Mouse (Mus musculus) intestine, postnatal 0 days (tissue): ENCODE results near the gene Fam234a. TPM values are rescaled to one million over a fixed set of nuclear protein-coding genes. Genes with fewer than 3 reads are reported as not detected.
"Not testable (repeated sequence)": the region's sequence is repeated elsewhere in the genome, so short reads cannot be mapped to it uniquely, and the experiment has no call there.

ENCODE experiments used
- ATAC-seq: fragments of 200-750 bp; cut with Nextera tagmentation; 2 replicates; pipeline ENCODE4 v1.8.0; 2017; ENCODE audit warnings: mild to moderate bottlenecking, moderate TSS enrichment, moderate library complexity
- H3K27ac ChIP-seq: fragments of 300-500 bp; sonication (generic); 2 replicates; pipeline ENCODE4 v1.5.1; 2014; ENCODE audit warnings: mild to moderate bottlenecking, low read depth, low read length, moderate library complexity
- H3K27me3 ChIP-seq: fragments of 300-500 bp; sonication (generic); replicated peaks from 2 replicates; pipeline ENCODE4 v1.6.1; 2014; ENCODE audit warnings: low read length, mixed read lengths; ENCODE audit not compliant: control insufficient read depth, insufficient read depth
- H3K36me3 ChIP-seq: fragments of 300-500 bp; sonication (generic); 2 replicates; pipeline ENCODE4 v1.6.1; 2014; ENCODE audit warnings: mild to moderate bottlenecking, moderate library complexity; ENCODE audit not compliant: control insufficient read depth, insufficient read depth
- H3K4me1 ChIP-seq: fragments of 300-500 bp; sonication (generic); replicated peaks from 2 replicates; pipeline ENCODE4 v1.6.1; 2014; ENCODE audit warnings: antibody characterized with exemption, low read length, mixed read lengths; ENCODE audit not compliant: control insufficient read depth, insufficient read depth
- H3K4me2 ChIP-seq: fragments of 300-500 bp; sonication (generic); replicated peaks from 2 replicates; pipeline ENCODE4 v1.6.1; 2014; ENCODE audit warnings: low read depth, mild to moderate bottlenecking, moderate library complexity
- H3K4me3 ChIP-seq: fragments of 300-500 bp; sonication (generic); 2 replicates; pipeline ENCODE4 v1.5.1; 2014; ENCODE audit warnings: low read depth, low read length
- H3K9ac ChIP-seq: fragments of 300-500 bp; sonication (generic); 2 replicates; pipeline ENCODE4 v1.6.1; 2014; ENCODE audit warnings: mild to moderate bottlenecking, low read depth, low read length
- H3K9me3 ChIP-seq: fragments of 300-500 bp; sonication (generic); 2 replicates; pipeline ENCODE4 v1.6.1; 2016; ENCODE audit warnings: mixed run types; ENCODE audit not compliant: control insufficient read depth
- CTCF ChIP-seq: sonication (generic); IDR thresholded peaks from 2 replicates; pipeline ENCODE4 v1.5.1; 2016; ENCODE audit warnings: low read depth, mild to moderate bottlenecking, control low read depth, antibody characterized with exemption, moderate library complexity
- WGBS: fragments of 180-500 bp; shearing (Covaris S2); extraction: QIAGEN DNeasy Blood & Tissue Kit; methylation state at CpG from one replicate; pipeline ENCODE4 v1.1.7; 2014; 5-methylcytosine and 5-hydroxymethylcytosine counted together
- polyA plus RNA-seq: library from polyadenylated mRNA; unstranded; fragments of >200 nt; fragmentation: Nextera tagmentation; extraction: Ambion mirVana; gene quantifications from 2 replicates; pipeline ENCODE4 v1.2.1, GENCODE M21; 2015

The Fam234a gene
- 113 and 116 TPM in 2 replicates for polyA plus RNA-seq

DNA sequence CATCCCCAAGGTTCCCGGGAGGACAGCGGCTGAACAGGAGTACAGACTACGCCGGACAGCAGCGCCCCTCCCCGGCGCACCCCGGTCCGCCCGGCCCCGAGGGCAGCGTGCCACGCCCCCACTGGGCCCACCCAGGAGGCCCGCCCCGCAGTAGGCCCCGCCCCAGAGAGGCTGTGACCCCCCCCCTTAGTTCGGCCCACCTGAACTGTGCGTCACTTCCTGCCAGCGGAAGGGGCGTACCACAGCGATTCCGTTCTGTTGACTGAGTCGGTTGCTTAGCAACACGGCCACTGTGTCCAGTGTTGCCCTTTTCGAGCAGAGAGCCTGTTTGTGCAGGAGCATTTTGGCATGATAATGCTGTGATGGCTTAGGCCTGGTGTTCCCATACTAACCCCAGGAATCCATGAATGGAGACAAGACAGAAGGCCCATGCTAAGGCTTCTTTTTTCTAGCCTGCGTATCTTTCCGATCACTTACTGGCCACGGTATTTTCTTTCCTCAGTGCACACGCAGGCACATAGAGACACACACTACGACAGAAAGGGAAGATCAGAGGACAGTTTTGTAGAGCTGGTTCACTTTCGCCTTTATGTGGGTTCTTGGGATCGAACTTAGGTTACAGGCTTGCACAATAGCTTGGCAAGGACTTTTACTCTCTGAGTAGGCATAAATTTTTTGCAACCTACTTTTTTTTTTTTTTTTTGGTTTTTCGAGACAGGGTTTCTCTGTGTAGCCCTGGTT is at the start of gene Fam234a:
Gene Fam234a (minus strand): TSS at position 142 of the 741 bp plus-strand sequence.
- Histone ChIP-seq H3K4me3 (peak within 1 kb of the TSS; percentile 70), H3K36me3 (no peaks in the 10 kb centered on the region), H3K4me2 (peak within 1 kb of the TSS; percentile 82), H3K27me3 (no peaks in the 10 kb centered on the region), H3K9me3 (no peaks in the 10 kb centered on the region), H3K27ac (peak within 1 kb of the TSS; percentile 95), H3K4me1 (0 out of 2 replicates have a peak, but pooled peaks cover 5% of the 10 kb centered on the region), H3K9ac (peak within 1 kb of the TSS; percentile 65)
- WGBS: 6% methylated on average over 32 of the region's 33 CpGs
- TF ChIP-seq CTCF: no peak
- peak; percentile 90 for ATAC-seq

DNA sequence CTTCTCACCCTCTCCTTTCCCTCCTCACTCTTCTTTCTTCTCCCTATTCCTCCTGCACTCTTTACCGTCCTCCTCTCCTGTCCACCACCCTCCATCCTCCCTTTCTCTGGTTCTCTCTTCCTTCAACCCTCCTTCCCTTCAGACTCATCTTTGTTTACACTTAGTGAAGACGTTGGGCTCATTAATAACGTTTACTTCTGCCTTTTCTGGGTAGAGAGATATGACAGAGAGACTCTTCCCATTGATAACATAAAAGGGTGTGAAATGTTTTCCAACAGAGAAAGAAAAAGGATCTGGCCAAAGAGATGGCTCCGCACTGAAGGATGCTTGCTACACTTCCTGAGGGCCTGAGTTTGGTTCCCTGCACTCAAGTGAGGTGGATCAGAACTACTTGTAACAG is 45.4 kb upstream of the Fam234a start:
- Histone ChIP-seq H3K36me3 (peaks cover 23% of the 10 kb centered on the region), H3K9ac (no peak overlapping the region), H3K4me3 (no peak overlapping the region), H3K27me3 (no peaks in the 10 kb centered on the region), H3K4me1 (no peaks in the 10 kb centered on the region), H3K9me3 (0 out of 2 replicates have a peak, but pooled peaks cover 3% of the 10 kb centered on the region), H3K27ac (no peak overlapping the region), H3K4me2 (no peak overlapping the region)
- 69% methylated on average over 4 of the region's 4 CpGs for WGBS
- ATAC-seq: no peak
- TF ChIP-seq CTCF: no peak

DNA sequence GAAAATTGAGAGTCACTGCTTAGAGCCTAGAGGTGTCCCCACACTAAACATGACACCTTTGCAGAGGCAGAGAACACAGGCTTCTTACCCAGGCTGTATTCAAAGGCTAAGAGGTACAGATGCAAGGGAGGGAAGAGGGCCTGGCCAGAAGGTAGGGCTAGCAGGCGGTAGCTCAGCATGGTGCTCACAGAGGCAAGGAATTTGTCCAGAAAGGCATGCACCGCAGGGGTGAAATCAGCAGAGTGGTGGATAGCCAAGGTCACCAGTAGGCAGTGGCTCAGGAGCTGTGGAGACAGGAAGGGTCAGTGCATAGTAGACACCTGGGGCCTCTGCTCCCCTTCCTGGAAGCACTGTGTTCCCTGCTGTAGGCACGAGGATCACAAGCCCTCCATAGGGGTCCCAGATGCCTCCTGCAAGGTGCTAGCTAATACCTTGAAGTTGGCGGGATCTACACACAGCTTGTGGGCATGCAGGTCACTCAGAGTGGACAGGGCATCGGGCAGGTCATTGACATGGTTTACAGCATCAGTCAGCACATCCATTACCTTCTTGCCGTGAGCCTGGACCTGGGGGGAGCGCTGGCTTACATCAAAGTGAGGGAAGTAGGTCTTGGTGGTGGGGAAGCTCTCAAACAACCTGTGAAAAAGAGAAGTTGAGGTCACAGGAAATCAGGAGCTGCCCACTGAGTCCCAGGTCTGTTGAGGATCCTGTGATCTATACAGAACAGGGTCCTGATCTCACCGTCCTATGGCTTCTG is 42.3 kb upstream of the Fam234a start:
- H3K27me3 ChIP-seq: no peaks in the 10 kb centered on the region
- 90% methylated on average over 8 of the region's 8 CpGs for WGBS
- no peak for ATAC-seq
- H3K27ac ChIP-seq: no peak overlapping the region
- no peak overlapping the region for H3K4me3 ChIP-seq
- H3K4me1 ChIP-seq: no peaks in the 10 kb centered on the region
- no peaks in the 10 kb centered on the region for H3K9me3 ChIP-seq
- H3K9ac ChIP-seq: 0 out of 2 replicates have a peak overlapping the region, but pooled peaks have one; percentile 17
- peaks cover 52% of the 10 kb centered on the region for H3K36me3 ChIP-seq
- H3K4me2 ChIP-seq: no peak overlapping the region
- TF ChIP-seq CTCF: no peak

DNA sequence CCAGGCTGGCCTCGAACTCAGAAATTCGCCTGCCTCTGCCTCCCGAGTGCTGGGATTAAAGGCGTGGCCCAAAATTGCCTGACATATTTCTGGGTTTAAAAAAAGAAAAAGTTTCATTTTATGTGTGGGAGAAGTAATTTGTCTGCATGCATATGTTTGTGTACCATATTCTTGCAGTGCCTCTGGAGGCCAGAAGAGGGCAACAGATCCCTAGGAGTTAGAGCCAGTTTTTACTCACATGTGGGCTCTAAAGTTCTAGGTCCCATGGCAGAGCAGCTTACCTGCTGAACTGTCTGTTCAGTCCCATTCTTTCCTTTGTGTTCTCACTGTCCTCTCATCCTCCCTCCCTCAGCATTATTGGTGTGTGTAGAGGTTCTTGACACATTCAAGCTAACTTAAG is 32.7 kb upstream of the Fam234a start:
- no peak for ATAC-seq
- Histone ChIP-seq H3K9me3 (no peaks in the 10 kb centered on the region), H3K27ac (no peak overlapping the region), H3K9ac (no peak overlapping the region), H3K4me1 (no peaks in the 10 kb centered on the region), H3K4me2 (no peak overlapping the region), H3K27me3 (no peaks in the 10 kb centered on the region), H3K36me3 (peaks cover 70% of the 10 kb centered on the region), H3K4me3 (no peak overlapping the region)
- WGBS: 95% methylated on average over 4 of the region's 4 CpGs
- TF ChIP-seq CTCF: peak; percentile 79

DNA sequence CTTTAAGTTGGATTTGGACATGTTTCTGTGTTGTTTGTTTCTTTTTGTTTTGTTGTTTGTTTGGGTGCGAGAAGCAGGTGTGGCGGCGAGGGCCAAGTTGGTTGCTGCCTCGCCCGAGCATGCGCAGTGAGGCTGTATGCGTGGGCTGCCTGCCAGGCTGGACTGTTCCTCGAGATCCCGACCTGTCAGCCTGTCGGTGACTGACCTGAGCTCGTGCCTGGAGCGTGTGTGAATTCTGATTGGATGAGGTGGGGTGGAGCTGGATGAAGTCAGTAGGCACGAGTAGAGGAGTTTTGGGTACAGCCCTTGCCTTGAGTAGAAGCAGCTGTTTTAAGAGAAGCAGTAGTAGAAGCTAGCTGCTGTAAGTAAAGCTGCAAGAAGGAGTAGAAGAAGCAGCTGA is 31.9 kb upstream of the Fam234a start:
- Histone ChIP-seq H3K36me3 (peaks cover 70% of the 10 kb centered on the region), H3K4me3 (no peak overlapping the region), H3K4me2 (no peak overlapping the region), H3K9me3 (no peaks in the 10 kb centered on the region), H3K9ac (no peak overlapping the region), H3K27me3 (no peaks in the 10 kb centered on the region), H3K4me1 (no peaks in the 10 kb centered on the region), H3K27ac (no peak overlapping the region)
- no peak for TF ChIP-seq CTCF
- 90% methylated on average over 13 of the region's 13 CpGs for WGBS
- no peak for ATAC-seq

DNA sequence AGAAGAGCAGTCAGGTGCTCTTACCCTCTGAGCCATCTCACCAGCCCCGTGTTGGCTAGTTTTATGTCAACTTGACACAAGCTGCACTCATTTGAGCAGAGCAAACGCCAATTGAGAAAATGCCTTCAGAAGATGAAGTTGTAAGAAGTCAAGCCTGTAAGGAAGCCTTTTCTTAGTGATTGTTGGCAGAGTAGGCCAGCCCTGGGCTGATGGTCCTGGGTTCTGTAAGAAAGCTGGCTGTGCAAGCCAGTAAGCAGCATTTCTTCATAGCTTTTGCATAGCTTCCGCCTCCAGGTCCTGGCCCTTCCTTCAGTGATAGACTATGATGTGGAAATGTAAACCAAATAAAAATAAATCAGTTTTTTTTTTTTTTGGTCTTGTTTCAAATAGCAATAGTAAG is 28.5 kb upstream of the Fam234a start:
- WGBS: 73% methylated on average over 3 of the region's 3 CpGs
- Histone ChIP-seq H3K4me1 (no peaks in the 10 kb centered on the region), H3K36me3 (peaks cover 66% of the 10 kb centered on the region), H3K9me3 (no peaks in the 10 kb centered on the region), H3K27me3 (no peaks in the 10 kb centered on the region), H3K9ac (no peak overlapping the region), H3K4me2 (no peak overlapping the region), H3K27ac (no peak overlapping the region), H3K4me3 (no peak overlapping the region)
- no peak for ATAC-seq
- no peak for TF ChIP-seq CTCF

DNA sequence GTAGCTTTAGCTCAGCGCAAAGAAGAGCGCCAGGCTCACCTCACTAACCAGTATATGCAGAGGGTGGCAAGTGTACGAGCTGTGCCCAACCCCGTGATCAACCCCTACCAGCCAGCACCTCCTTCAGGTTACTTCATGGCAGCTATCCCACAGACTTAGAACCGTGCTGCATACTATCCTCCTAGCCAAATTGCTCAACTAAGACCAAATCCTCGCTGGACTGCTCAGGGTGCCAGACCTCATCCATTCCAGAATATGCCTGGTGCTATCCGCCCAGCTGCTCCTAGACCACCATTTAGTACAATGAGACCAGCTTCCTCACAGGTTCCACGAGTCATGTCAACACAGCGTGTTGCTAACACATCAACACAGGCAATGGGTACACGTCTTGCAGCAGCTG is 25.5 kb upstream of the Fam234a start:
- not testable (repeated sequence) for ATAC-seq, H3K27me3 ChIP-seq, H3K4me2 ChIP-seq, H3K4me1 ChIP-seq, H3K9me3 ChIP-seq, H3K4me3 ChIP-seq, H3K9ac ChIP-seq, H3K27ac ChIP-seq
- H3K36me3 ChIP-seq: peaks cover 71% of the 10 kb centered on the region
- WGBS: 92% methylated on average over 10 of the region's 10 CpGs
